28 mouse cellular contexts compared by ENCODE assay signal in the genomic region with DNA sequence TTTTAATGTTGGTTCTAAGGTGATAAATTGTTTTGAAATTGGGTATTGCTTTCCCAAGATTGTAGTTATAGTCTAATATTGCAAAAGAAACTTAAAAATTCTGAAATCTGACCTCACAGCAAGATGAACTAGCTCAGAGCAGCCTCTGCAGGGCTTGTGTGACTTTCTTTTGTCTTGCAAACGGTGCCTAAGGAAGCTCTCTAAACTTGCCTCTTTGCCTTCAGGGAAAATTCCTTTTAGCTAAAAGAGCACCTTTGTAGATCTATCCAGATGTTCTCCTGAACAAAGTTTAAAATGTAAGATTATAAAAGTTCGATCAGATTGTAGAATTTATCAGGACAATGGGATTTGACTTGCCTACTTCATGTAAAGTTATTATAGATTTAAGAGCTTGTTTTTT.
DNase-seq lines count a peak whose midpoint lies in the region; ATAC-seq and TF ChIP-seq lines count a peak whose summit lies in the region.
"Had no signal": no experiment of that assay in that cellular context is flagged by ENCODE, and none has a peak within 500 bp of the region (broad histone marks: within the 10 kb centered on the region; RNA-seq: fewer than 3 reads in every experiment).

No protein-coding gene starts in this region.

- TF ChIP-seq CTCF in E14TG2a.4 (conservative IDR thresholded peaks at IDR 0.05; ENCODE audit: low read length) = no peak

- H3K4me3 ChIP-seq in E14TG2a.4 (replicated peaks; ENCODE audit: low read length) = 0 out of 2 replicates have a peak overlapping the region, but pooled peaks have one; percentile 1
- no peak overlapping the region for H3K4me3 ChIP-seq in kidney, embryonic 16.5 days (ENCODE audit: low read length)
- no peak overlapping the region for H3K4me3 ChIP-seq in hindbrain, embryonic 14.5 days (replicated peaks; ENCODE audit: low read length)

- no peak overlapping the region for H3K27ac ChIP-seq in kidney, embryonic 16.5 days (ENCODE audit: low read length)
- H3K27ac ChIP-seq in hindbrain, embryonic 14.5 days = no peak overlapping the region

- peak; percentile 59 for DNase-seq in ES-CJ7 (ENCODE audit: low read depth, low spot score)
- DNase-seq in R1 (ENCODE audit: low read depth, low spot score) = peak; percentile 69
- DNase-seq in ZHBTc4 (ENCODE audit: low read depth, low spot score) = peak; percentile 27
- no peak for DNase-seq in adrenal gland, adult 18-20 months (ENCODE audit: low spot score in 2 of 2)
- no peak for DNase-seq in hindbrain, embryonic 14.5 days (ENCODE audit: low spot score)
- no peak for DNase-seq in MN1 (ENCODE audit: low spot score)
- DNase-seq: adrenal gland, adult 2 months; adrenal gland, adult 8-10 months; adrenal gland, postnatal 10 days; adrenal gland, postnatal 14 days; adrenal gland, postnatal 25 days; adrenal gland, postnatal 36 days; B cell, adult 2 months; cerebellum, adult 11 months; cerebellum, adult 11-12 months; cerebellum, adult 18-20 months; cerebellum, adult 2 months; cerebellum, adult 8-10 months; cerebellum, adult 9-10 months; cerebellum, adult 9-11 months; cerebellum, postnatal 10 days had no signal

- 0 out of 2 replicates have a peak, but pooled peaks cover 3% of the 10 kb centered on the region for H3K36me3 ChIP-seq in E14TG2a.4 (ENCODE audit: insufficient read depth, low read length)
- no peaks in the 10 kb centered on the region for H3K36me3 ChIP-seq in kidney, embryonic 16.5 days (ENCODE audit: insufficient read depth, low read length)
- no peaks in the 10 kb centered on the region for H3K36me3 ChIP-seq in hindbrain, embryonic 14.5 days (replicated peaks; ENCODE audit: control insufficient read depth, insufficient read depth)
- H3K36me3 ChIP-seq: G1E had no signal

- no peaks in the 10 kb centered on the region for H3K27me3 ChIP-seq in E14TG2a.4 (ENCODE audit: insufficient read depth, low read length)
- H3K27me3 ChIP-seq in kidney, embryonic 16.5 days (ENCODE audit: insufficient read depth, low read length) = no peaks in the 10 kb centered on the region
- no peaks in the 10 kb centered on the region for H3K27me3 ChIP-seq in hindbrain, embryonic 14.5 days (ENCODE audit: control insufficient read depth, insufficient read depth, low read length)
- H3K27me3 ChIP-seq: CH12.LX, Patski had no signal

- WGBS in kidney, embryonic 16.5 days = 66% methylated on average over 2 of the region's 2 CpGs
- 61% methylated on average over 2 of the region's 2 CpGs for WGBS in hindbrain, embryonic 14.5 days

- H3K4me2 ChIP-seq in kidney, embryonic 16.5 days (replicated peaks; ENCODE audit: low read depth, low read length) = no peak overlapping the region
- no peak overlapping the region for H3K4me2 ChIP-seq in hindbrain, embryonic 14.5 days (replicated peaks)

- no peak overlapping the region for H3K9ac ChIP-seq in kidney, embryonic 16.5 days (replicated peaks; ENCODE audit: low read length)
- no peak overlapping the region for H3K9ac ChIP-seq in hindbrain, embryonic 14.5 days

- H3K9me3 ChIP-seq in E14TG2a.4 (ENCODE audit: low read length) = peaks cover 17% of the 10 kb centered on the region
- peaks cover 4% of the 10 kb centered on the region for H3K9me3 ChIP-seq in kidney, embryonic 16.5 days (ENCODE audit: low read length)
- peaks cover 8% of the 10 kb centered on the region; the same call in 1 of the 2 replicates for H3K9me3 ChIP-seq in hindbrain, embryonic 14.5 days (ENCODE audit: control insufficient read depth, low read length)

- ATAC-seq in kidney, embryonic 16.5 days (ENCODE audit: low FRiP score, low TSS enrichment) = no peak
- no peak for ATAC-seq in hindbrain, embryonic 14.5 days (ENCODE audit: low FRiP score)
- ATAC-seq: activated CD4-positive, CD25-positive, alpha-beta regulatory T cell, adult 4 months; CD4-positive, CD25-positive, alpha-beta regulatory T cell, adult 4 months; Patski had no signal

- peaks cover 42% of the 10 kb centered on the region for H3K4me1 ChIP-seq in E14TG2a.4 (replicated peaks; ENCODE audit: low read depth, low read length)
- H3K4me1 ChIP-seq in kidney, embryonic 16.5 days (ENCODE audit: insufficient read depth, low read length) = no peaks in the 10 kb centered on the region
- H3K4me1 ChIP-seq in hindbrain, embryonic 14.5 days (replicated peaks; ENCODE audit: control insufficient read depth, insufficient read depth, low read length) = no peaks in the 10 kb centered on the region

Comparison
In these comparisons a context has a peak if more than half of its experiments do, and no peak if none do; other contexts are left out.
1. DNase-seq: peak in ES-CJ7 (single experiment), R1 (single experiment) and ZHBTc4 (single experiment); none in adrenal gland, adult 18-20 months (0 of 2), hindbrain, embryonic 14.5 days (single experiment) and MN1 (single experiment).